Mouse (Mus musculus) cerebellum, postnatal 36 days (tissue): ENCODE measurements at regions not wholly inside any gene's neighbourhood (a gene's known extent, or its start where the extent isn't known, plus 50 kb on each side); places are given as distances from the start of the nearest gene placed in this dataset.
A peak's percentile ranks its signal among the peaks of the same experiment; 100 is the strongest.

ENCODE experiments used
- DNase-seq, 2 experiments: peaks; one replicate each; pipeline ENCODE4 v3.0.0; 2021 to 2022; ENCODE audit warnings: mixed read lengths in 2 of 2

- no peak for DNase-seq
Observed at GRCm38 (mm10) chr1:94582526-94582925, 530.2 kb upstream of the Pdcd1 start.

GRCm38 (mm10) chr1:94581650-94582405 lies 529.5 kb upstream of the Pdcd1 start:
- DNase-seq = no peak

DNA sequence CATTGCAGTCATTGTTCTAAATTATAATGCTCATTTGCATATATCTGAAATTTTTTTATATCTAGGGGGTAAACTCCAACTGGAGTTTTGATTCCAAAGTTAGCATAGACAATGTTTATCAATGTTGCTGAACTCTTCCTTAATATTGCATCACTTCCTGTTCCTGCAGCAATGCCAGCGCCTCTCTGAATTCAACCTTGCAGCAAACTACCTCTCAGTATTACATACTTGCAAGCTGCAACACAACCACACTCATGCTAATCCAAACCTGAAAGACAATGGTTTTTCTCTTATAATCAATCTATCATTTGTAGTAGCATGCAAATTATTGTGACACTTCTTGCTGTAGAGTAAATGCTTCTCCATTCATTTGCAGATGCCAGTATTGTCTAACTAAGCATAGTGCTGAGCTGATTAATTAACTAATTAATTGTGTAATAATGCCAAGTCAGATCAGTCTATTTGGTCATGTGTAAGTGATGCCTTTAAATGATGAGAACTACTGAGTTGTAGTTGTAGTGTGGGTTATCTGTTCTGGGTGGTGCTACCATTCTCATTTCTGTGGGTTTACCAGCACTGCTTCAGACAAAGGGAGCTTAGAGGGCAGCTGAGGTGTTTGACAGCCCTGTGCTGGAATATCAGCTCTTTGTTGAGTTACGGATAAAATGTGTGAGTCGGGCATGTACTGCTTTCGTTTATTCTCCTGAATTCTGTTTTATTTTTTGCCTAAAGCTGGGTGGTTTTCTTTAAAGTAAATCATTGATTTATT lies 480.6 kb upstream of the Pdcd1 start:
- no peak for DNase-seq

DNA sequence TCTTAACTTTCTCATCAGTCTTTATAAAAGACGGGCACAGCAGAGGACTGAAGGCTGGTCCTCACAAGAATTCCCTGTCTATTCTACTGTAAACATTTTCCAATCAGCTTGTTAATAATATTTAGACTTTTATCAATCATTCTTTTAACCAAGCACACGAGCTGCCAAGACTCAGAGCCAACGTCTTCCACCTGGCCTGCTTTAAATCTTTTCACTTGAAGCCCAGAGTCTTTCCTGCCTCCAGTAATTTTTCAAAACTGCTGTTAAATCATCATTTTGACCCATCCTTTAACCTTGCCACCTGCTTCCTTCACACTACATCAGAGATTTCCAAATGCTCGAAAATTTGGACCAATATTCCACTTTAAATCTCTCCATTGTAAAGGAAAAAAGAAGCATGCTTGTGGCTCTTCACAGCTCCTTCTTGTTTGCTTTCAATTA lies 451.7 kb upstream of the Pdcd1 start:
- no peak for DNase-seq

DNA sequence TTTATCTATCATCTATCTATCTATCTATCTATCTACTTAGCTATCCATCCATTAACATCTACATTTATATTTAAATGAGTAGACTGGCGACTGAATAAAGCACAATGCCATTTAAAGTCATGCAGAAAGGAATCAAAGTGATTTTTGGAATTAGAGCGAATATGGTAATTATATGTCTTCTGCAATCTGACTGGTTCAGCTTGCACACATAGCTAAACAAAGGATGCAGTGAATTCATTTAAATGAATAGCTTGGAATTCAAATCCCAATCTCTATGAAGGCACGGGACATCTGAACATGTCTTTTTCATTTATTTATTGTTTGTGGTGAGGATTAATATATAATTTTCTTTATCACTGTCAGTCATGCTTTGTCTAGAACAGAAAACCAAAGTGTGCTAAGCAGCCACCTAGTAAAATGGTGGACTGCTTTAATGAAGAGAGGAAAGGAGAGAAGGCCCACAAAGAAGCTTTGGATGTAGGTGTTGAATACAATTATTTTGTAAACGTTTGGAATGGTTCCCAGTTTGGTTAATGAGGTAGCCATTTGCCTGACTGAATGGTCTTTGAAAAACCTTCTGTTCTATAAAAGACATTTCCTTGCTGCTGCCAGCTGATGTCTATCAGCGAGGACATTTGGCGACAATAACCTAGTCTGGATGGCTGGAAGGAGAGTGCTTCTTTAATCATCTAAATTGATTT lies 451.2 kb upstream of the Pdcd1 start:
- DNase-seq = no peak

DNA sequence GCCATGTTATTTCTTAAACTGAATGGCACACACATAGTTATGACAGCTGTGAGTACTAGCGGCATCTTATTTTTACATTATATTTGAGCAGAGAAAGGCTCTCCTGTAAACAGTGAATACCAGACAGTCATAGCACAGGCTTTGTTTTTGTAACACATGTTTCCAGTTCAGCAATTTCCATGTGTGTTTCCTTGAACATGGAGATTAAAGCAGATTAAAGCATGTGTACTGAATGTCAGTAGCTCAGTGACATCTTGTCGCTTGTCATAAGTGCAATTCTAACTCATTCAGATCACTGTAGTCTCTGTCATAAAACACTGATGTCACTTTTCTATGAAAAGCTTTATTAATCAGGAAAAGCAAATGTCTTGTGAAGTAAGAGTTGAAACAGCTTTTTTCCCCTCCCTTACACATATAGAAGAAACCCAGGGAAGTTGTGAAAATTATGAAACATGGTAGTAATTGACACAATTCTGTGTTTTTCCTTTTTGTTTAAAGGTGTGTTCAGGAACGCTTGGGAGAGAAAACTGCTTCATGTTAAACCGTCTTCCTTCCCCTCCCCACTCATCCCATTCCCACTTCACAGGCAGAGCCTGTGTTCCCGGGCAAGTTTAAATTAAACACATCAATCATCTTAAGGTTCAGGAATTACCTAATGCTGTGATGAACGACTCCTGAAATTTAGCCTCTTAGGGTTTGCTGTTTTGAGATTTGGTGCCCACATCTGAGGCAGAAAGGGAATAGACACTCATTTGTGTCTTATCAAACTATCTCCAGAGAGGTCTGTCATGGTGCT lies 449.9 kb upstream of the Pdcd1 start:
- DNase-seq = no peak

DNA sequence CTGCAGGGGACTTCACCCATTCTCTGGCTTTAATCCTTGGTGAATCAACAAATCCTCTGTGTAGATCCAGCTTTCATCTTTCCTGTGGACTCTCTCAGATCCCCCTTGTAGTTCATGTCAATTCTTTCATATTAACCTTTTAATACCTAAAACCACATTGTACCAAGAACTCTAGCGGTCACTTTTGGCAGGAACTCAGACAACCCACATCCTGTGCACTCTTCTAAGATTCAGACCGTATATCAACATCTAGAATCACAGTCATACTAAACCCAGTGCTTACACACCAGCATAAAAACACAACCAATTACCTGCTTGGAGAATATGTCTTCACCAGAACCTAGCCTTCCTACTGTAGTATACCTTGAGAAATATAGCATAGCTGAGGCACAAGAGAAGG lies 444.6 kb upstream of the Pdcd1 start:
- no peak for DNase-seq

- DNase-seq = no peak
Observed at GRCm38 (mm10) chr1:94496341-94496740, 444.0 kb upstream of the Pdcd1 start.

DNA sequence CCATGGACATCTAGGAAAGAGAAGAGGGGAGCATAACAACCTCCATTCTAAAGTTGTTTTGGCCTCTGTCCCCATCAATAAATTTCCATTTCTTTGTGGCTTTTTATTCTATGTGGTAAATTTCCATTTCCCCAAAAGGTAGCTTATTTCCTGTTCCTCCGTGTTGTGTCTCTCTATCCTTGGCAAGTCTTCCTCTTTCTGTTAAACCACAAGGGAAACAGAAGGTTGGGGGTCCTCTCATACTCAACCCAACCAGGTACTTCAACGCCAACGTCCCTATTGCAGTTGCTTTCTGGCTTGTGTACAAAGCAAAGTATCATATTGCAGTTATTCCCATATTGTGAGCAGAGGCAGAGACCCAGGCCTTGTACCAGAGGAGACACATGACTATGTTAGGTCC lies 434.7 kb upstream of the Pdcd1 start:
- DNase-seq = no peak

GRCm38 (mm10) chr1:94469834-94470233 lies 417.5 kb upstream of the Pdcd1 start:
- peak; percentile 30 to 32 for DNase-seq

DNA sequence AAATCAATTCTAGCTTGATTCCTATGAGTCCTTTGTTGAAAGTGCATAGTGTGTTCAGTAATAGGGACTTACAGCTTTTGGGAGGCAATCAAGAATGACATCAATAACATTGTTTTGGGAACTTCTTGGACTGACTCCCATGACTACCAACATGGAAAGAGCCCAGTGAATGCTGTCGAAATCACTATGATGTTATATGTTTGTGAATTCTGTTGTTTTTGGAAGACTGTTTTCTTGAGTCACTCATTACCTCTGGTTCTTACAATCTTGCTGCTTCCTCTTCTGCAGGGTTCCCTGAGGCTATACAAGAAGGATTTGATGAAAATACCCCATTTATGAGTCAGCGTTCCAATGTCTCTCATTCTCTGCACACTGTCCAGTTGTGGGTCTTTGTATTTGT lies 371.4 kb upstream of the Pdcd1 start:
- no peak for DNase-seq

DNA sequence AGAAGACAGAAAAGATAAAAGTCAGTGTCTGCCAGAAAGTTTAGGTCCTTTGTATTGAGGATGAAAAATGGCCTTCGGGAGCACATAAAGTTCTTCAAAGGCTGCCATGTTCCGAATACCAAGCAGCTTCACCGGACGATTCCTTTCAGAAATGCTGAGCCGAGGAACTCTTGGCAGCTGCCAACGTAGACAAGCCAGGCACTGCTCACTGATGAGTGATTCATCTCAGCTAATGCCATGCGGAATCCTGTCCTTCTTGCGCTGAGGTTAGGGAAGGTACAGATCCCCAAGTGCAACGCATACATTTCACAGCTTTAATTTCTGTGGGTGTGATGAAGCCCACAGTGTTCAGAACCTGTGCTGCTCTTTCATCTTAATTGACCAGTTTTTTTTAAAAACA lies 360.7 kb upstream of the Pdcd1 start:
- DNase-seq = no peak

DNA sequence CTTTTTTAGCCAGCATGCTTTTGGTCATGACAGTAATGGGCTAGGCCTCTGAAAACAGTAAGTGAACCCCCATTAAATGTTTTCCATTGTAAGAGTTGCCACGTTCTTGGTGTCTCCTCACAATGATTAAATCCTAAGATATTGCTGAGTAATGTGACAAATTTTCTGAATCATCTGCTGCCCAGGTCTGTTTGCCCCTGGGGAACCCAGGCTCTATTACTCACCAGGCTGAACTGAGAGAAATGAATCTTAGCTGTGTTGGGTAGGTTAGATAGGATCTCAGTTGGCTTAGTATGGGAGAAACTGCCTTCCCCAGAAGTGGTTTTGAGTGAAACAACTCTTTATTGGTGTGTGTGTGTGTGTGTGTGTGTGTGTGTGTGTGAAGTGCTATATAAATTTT lies 314.3 kb upstream of the Pdcd1 start:
- no peak for DNase-seq

DNA sequence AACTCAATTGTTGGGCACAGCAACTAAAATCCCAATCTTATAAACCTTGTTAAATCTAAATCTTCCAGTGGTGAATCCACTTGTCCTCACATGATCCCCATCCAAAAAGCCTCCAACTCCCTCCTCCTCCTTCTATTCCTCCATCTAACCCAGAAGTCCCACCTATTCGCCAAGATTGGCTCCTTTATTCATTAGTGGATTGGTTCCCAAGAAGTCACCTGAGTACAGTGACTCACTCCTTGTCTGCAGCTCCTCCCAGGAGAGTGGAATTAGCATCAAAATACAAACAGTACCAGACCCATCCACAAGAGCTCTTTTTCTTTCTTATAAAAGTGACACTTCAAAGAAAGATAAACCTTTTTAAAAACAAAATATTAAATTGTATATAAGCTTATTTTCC lies 304.6 kb upstream of the Pdcd1 start:
- no peak for DNase-seq

- no peak for DNase-seq
Observed at GRCm38 (mm10) chr1:94355873-94356272, 303.5 kb upstream of the Pdcd1 start.

- no peak for DNase-seq
Observed at GRCm38 (mm10) chr1:94342576-94342975, 290.2 kb upstream of the Pdcd1 start.

DNA sequence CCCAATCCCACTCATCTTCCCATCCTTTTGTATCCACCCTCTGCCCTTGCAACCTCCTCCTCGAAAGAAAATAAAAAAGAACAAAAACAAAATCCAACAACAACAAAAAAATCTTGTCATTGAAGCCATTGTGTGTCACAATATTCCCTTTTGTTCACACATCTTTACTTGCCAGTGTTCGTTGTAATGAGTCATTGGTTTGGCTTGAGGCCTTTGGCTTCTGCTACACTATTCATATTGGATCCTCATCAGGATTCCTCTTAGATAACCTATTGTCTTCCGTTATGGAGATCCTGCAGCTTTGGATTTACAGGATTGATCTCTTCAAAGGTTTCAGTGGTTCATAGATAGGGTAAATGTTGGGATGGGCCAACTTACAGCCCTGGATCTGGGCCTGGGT lies 288.9 kb upstream of the Pdcd1 start:
- no peak for DNase-seq

- no peak for DNase-seq
Observed at GRCm38 (mm10) chr1:94318029-94318428, 265.7 kb upstream of the Pdcd1 start.

- no peak for DNase-seq
Observed at GRCm38 (mm10) chr1:94298395-94298794, 246.0 kb upstream of the Pdcd1 start.

DNA sequence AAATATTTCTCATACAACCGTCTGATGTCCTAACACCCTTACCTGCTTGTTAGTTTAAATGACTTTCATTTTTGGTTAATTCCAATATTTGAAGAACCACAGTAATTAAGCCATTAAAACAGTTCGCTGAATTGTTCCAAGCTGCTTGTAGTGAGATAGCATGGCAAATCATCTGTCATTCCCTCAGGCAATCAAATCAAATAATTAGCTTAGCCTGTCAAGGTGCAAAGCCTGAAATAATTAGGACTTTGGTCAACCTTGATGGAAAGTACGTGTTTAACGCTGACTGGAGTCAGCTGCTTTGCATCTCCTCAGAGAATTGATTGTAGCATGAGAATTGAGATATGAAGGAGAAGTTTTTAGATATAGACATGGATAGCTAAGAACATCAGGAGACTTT lies 220.2 kb upstream of the Pdcd1 start:
- DNase-seq = no peak

- no peak for DNase-seq
Observed at GRCm38 (mm10) chr1:94263313-94263712, 211.0 kb upstream of the Pdcd1 start.

DNA sequence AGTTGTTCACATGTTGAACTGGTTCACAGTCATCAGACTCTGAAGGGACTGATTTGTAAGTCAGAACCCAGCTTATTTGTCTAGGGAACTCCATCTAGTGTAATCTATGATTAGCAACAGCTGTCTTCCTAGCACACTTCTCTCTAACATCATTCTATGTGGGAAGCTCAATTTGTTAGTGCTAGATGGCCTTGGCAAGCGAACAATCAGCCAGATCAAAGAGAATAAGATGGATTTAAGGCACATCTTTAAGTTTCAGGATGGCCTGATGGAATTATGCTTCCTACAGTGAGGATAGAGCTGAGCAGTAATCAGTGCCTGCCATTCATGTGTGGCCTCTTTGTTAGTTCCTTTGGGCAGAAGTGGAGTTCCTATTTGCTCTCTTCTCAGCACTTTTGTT lies 183.1 kb upstream of the Pdcd1 start:
- no peak for DNase-seq

DNA sequence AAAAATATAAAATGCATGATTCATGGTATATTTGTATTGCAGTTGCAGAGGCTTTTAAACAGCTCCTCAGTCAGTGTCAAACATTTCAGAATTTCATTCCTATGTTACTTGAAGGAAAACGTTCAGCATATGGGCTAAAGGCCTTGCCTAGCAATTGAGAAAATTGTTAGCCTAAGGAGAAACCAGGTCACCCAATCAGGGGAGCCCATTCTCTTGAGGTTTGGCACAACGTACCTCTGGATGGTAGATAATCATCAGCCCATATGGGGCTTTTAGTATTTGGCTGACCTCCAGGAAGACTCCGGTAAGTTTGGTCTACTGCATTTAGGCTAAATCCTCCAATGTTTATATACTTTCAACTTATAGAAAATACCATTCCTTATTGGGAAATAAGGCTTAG lies 168.7 kb upstream of the Pdcd1 start:
- DNase-seq = no peak
